Mouse (Mus musculus) E14TG2a.4 (cell line): ENCODE results near the gene Fstl1.

Experiments used
- H3K27me3 ChIP-seq: 2 replicates; pipeline ENCODE4 v1.6.1; 2014; ENCODE audit warnings: low read length, control low read depth; ENCODE audit not compliant: insufficient read depth
- H3K36me3 ChIP-seq: 2 replicates; pipeline ENCODE4 v1.6.1; 2014; ENCODE audit warnings: low read length, control low read depth; ENCODE audit not compliant: insufficient read depth
- H3K4me1 ChIP-seq: replicated peaks from 2 replicates; pipeline ENCODE4 v1.6.1; 2014; ENCODE audit warnings: low read depth, low read length, control low read depth
- H3K4me3 ChIP-seq: replicated peaks from 2 replicates; pipeline ENCODE4 v1.5.1; 2014; ENCODE audit warnings: mild to moderate bottlenecking, low read length
- H3K9me3 ChIP-seq: 2 replicates; pipeline ENCODE4 v1.6.1; 2014; ENCODE audit warnings: low read length, control low read depth
- CTCF ChIP-seq: conservative IDR thresholded peaks from 2 replicates; pipeline ENCODE4 v1.5.1; 2014; ENCODE audit warnings: low read length
- NANOG ChIP-seq: IDR thresholded peaks from 2 replicates; pipeline ENCODE4 v1.6.1; 2014; ENCODE audit warnings: borderline replicate concordance, low read length, mixed read lengths
- POU5F1 ChIP-seq: IDR thresholded peaks from 2 replicates; pipeline ENCODE4 v1.6.1; 2014; ENCODE audit warnings: low read length, borderline replicate concordance

Fstl1 gene

GRCm38 (mm10) chr16:37807269-37807668 lies 30.6 kb downstream of the Fstl1 start:
- H3K9me3 ChIP-seq = no peaks in the 10 kb centered on the region
- peaks cover 34% of the 10 kb centered on the region for H3K36me3 ChIP-seq
- TF ChIP-seq NANOG (no peak), POU5F1 (no peak), CTCF (no peak)

GRCm38 (mm10) chr16:37808866-37809622 lies 32.4 kb downstream of the Fstl1 start:
- Histone ChIP-seq H3K36me3 (peaks cover 25% of the 10 kb centered on the region), H3K27me3 (no peaks in the 10 kb centered on the region), H3K4me1 (peaks cover 51% of the 10 kb centered on the region), H3K4me3 (no peak overlapping the region), H3K9me3 (no peaks in the 10 kb centered on the region)
- TF ChIP-seq NANOG (no peak), POU5F1 (no peak), CTCF (no peak)

More at GRCm38 (mm10) chr16:37807269-37807668, 30.6 kb downstream of the Fstl1 start:
- Histone ChIP-seq H3K4me1 (peaks cover 45% of the 10 kb centered on the region), H3K4me3 (no peak overlapping the region), H3K27me3 (no peaks in the 10 kb centered on the region)

- peaks cover 54% of the 10 kb centered on the region for H3K4me1 ChIP-seq
These were observed 32.9 kb downstream of the Fstl1 start for GRCm38 (mm10) chr16:37809623-37809992.

GRCm38 (mm10) chr16:37811874-37812273 lies 35.2 kb downstream of the Fstl1 start:
- TF ChIP-seq NANOG = no peak
- no peak for TF ChIP-seq CTCF
- TF ChIP-seq POU5F1 = no peak
- Histone ChIP-seq H3K36me3 (peaks cover 26% of the 10 kb centered on the region), H3K27me3 (no peaks in the 10 kb centered on the region), H3K9me3 (no peaks in the 10 kb centered on the region), H3K4me1 (peaks cover 59% of the 10 kb centered on the region), H3K4me3 (no peak overlapping the region; the same call in 1 of the 2 replicates)

More at GRCm38 (mm10) chr16:37809623-37809992, 32.9 kb downstream of the Fstl1 start:
- no peak for TF ChIP-seq NANOG
- no peak for TF ChIP-seq POU5F1
- no peak for TF ChIP-seq CTCF
- Histone ChIP-seq H3K27me3 (no peaks in the 10 kb centered on the region), H3K36me3 (peaks cover 19% of the 10 kb centered on the region; the same call in 1 of the 2 replicates), H3K9me3 (no peaks in the 10 kb centered on the region), H3K4me3 (no peak overlapping the region)

- Histone ChIP-seq H3K4me1 (peaks cover 55% of the 10 kb centered on the region), H3K36me3 (peaks cover 25% of the 10 kb centered on the region), H3K9me3 (no peaks in the 10 kb centered on the region), H3K27me3 (no peaks in the 10 kb centered on the region), H3K4me3 (no peak overlapping the region; the same call in 1 of the 2 replicates)
- TF ChIP-seq POU5F1 (no peak), CTCF (no peak), NANOG (no peak)
These were observed 35.8 kb downstream of the Fstl1 start for GRCm38 (mm10) chr16:37812474-37812886.

GRCm38 (mm10) chr16:37813691-37814382 lies 37.2 kb downstream of the Fstl1 start:
- Histone ChIP-seq H3K4me3 (no peak overlapping the region), H3K9me3 (peaks cover 5% of the 10 kb centered on the region)
- TF ChIP-seq CTCF = no peak
- TF ChIP-seq NANOG = no peak
- TF ChIP-seq POU5F1 = no peak

GRCm38 (mm10) chr16:37814383-37814971 lies 37.8 kb downstream of the Fstl1 start:
- Histone ChIP-seq H3K4me1 (peaks cover 36% of the 10 kb centered on the region), H3K36me3 (peaks cover 35% of the 10 kb centered on the region), H3K27me3 (no peaks in the 10 kb centered on the region), H3K9me3 (peaks cover 10% of the 10 kb centered on the region), H3K4me3 (no peak overlapping the region)
- TF ChIP-seq NANOG (no peak), CTCF (no peak)

More at GRCm38 (mm10) chr16:37813691-37814382, 37.2 kb downstream of the Fstl1 start:
- Histone ChIP-seq H3K27me3 (no peaks in the 10 kb centered on the region), H3K4me1 (peaks cover 43% of the 10 kb centered on the region), H3K36me3 (peaks cover 34% of the 10 kb centered on the region)

GRCm38 (mm10) chr16:37817986-37818385 lies 41.3 kb downstream of the Fstl1 start:
- no peak overlapping the region for H3K4me3 ChIP-seq

More at GRCm38 (mm10) chr16:37817986-37818385, 41.3 kb downstream of the Fstl1 start:
- peaks cover 18% of the 10 kb centered on the region for H3K4me1 ChIP-seq
- H3K36me3 ChIP-seq = peaks cover 68% of the 10 kb centered on the region
- H3K27me3 ChIP-seq = no peaks in the 10 kb centered on the region
- H3K9me3 ChIP-seq = peaks cover 16% of the 10 kb centered on the region
- no peak for TF ChIP-seq POU5F1
- TF ChIP-seq NANOG = no peak
- no peak for TF ChIP-seq CTCF
